Mouse (Mus musculus): ENCODE results near the gene Srsx.
"Not testable (repeated sequence)": the region's sequence is repeated elsewhere in the genome, so short reads cannot be mapped to it uniquely, and the experiment has no call there.

Srsx gene

DNA sequence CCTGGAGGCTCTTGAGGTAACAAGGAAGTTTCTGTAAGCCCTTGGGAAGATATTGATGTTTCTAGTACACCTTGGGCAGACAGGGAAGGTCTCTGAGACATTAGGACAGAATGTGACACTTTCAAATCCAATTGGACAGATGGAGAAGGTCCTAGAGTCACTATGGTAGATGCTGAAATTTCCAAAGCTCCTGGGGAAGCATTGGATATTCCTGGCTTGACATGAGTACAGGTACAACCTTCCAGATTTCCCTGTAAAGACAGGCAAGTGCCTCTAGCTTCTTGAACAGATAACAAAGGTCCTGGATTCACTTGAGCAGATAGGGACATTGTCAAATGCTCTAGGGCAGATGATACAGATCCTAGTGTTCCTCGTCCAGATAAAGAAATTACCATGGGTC lies at the start of gene Srsx:
Gene Srsx (minus strand): TSS at position 101 of the 400 bp plus-strand sequence.
- not testable (repeated sequence) for DNase-seq

DNA sequence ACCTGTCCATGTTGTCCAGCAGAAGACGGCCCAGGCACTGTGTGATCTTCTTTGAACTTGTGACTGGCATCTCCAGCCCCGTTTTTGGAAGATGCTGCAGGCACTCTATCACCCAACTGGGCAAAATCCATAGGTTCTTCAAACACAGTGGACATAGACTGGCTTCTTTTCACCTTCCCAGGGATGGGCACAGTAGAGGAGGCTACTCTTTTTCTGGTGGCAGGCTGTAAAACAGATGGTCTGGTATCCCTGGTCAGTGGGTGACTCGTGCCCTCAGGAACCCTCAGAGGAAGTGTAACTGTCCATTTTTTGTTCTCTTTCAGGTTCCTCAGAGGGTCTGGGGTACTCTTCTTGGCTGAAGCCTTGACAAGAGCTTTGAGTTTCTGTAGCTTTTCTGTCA lies 24.5 kb upstream of the Srsx start, which contains the start of gene Gm17577:
Gene Gm17577 (minus strand): TSS at position 101 of the 400 bp plus-strand sequence.
- not testable (repeated sequence) for DNase-seq
